In genomic region chr2:25576965-25577891, GRCm38 (mm10) we compare ENCODE assay signal across 8 mouse cellular contexts. TPM values are rescaled to one million over a fixed set of nuclear protein-coding genes. Genes with fewer than 3 reads are reported as not detected.
A peak's percentile ranks its signal among the peaks of the same experiment; 100 is the strongest.
DNase-seq lines count a peak whose midpoint lies in the region; ATAC-seq and TF ChIP-seq lines count a peak whose summit lies in the region.

No protein-coding gene starts in this region.

- TF ChIP-seq EP300 in lung, postnatal 0 days (IDR thresholded peaks at IDR 0.05), result no peak

- peaks cover 28% of the 10 kb centered on the region for H3K4me1 ChIP-seq in lung, postnatal 0 days (ENCODE audit: insufficient read depth, low read depth, low read length)
- H3K4me1 ChIP-seq in forebrain, embryonic 11.5 days (replicated peaks; ENCODE audit: control insufficient read depth, insufficient read depth, low read length), result peaks cover 28% of the 10 kb centered on the region
- peaks cover 55% of the 10 kb centered on the region for H3K4me1 ChIP-seq in limb, embryonic 14.5 days (ENCODE audit: control insufficient read depth, insufficient read depth, low read length)

- peak; percentile 57 for DNase-seq in cerebellum, adult 11-12 months
- no peak for DNase-seq in cerebellum, postnatal 4 days (ENCODE audit: low spot score in 2 of 2)
- DNase-seq in lung, postnatal 0 days (ENCODE audit: low spot score), result no peak
- DNase-seq in lung, postnatal 4 days, result no peak
- DNase-seq in forebrain, embryonic 11.5 days (ENCODE audit: low spot score), result peak; percentile 58
- DNase-seq in limb, embryonic 14.5 days (ENCODE audit: low spot score), result no peak
- DNase-seq in thymus, postnatal 4 days, result peak; percentile 59

- H3K9ac ChIP-seq in lung, postnatal 0 days (replicated peaks; ENCODE audit: low read depth), result no peak overlapping the region
- peak overlapping the region; percentile 23; the same call in 1 of the 2 replicates for H3K9ac ChIP-seq in forebrain, embryonic 11.5 days (ENCODE audit: low read length)
- peak overlapping the region; percentile 36; the same call in 1 of the 2 replicates for H3K9ac ChIP-seq in limb, embryonic 14.5 days (ENCODE audit: low read depth, low read length, severe bottlenecking)

- no peaks in the 10 kb centered on the region for H3K36me3 ChIP-seq in lung, postnatal 0 days (ENCODE audit: insufficient read depth, low read length)
- no peaks in the 10 kb centered on the region for H3K36me3 ChIP-seq in forebrain, embryonic 11.5 days (ENCODE audit: control insufficient read depth, insufficient read depth, low read length)
- H3K36me3 ChIP-seq in limb, embryonic 14.5 days (ENCODE audit: control insufficient read depth, insufficient read depth, low read length), result 0 out of 2 replicates have a peak, but pooled peaks cover 6% of the 10 kb centered on the region

- H3K4me2 ChIP-seq in lung, postnatal 0 days (replicated peaks; ENCODE audit: low read depth, low read length), result peak overlapping the region; percentile 34
- H3K4me2 ChIP-seq in forebrain, embryonic 11.5 days (ENCODE audit: low read depth, low read length, severe bottlenecking), result peak overlapping the region; percentile 31
- peak overlapping the region; percentile 43 for H3K4me2 ChIP-seq in limb, embryonic 14.5 days (replicated peaks; ENCODE audit: low read depth, low read length, severe bottlenecking)

- ATAC-seq in lung, postnatal 0 days, result no peak
- no peak for ATAC-seq in forebrain, embryonic 11.5 days (replicated peaks; ENCODE audit: low FRiP score)
- no peak for ATAC-seq in limb, embryonic 14.5 days (ENCODE audit: low FRiP score, low read depth)
- no peak for ATAC-seq in inflammation-experienced regulatory T-cells, adult 6 months

- H3K9me3 ChIP-seq in lung, postnatal 0 days (ENCODE audit: low read length), result no peaks in the 10 kb centered on the region
- no peaks in the 10 kb centered on the region for H3K9me3 ChIP-seq in forebrain, embryonic 11.5 days (ENCODE audit: control insufficient read depth, low read length)
- H3K9me3 ChIP-seq in limb, embryonic 14.5 days (ENCODE audit: control insufficient read depth, low read length), result no peaks in the 10 kb centered on the region

- TF ChIP-seq POLR2A in limb, embryonic 14.5 days (IDR thresholded peaks at IDR 0.05; ENCODE audit: borderline replicate concordance, extremely low read depth, insufficient read depth, insufficient read length), result no peak

- 14% methylated on average over 92 of the region's 92 CpGs for WGBS in lung, postnatal 0 days
- 14% methylated on average over 92 of the region's 92 CpGs for whole genome bisulfite sequencing in forebrain, embryonic 11.5 days
- 16% methylated on average over 85 of the region's 92 CpGs for WGBS in limb, embryonic 14.5 days

- peak overlapping the region; percentile 10; the same call in 1 of the 2 replicates for H3K4me3 ChIP-seq in lung, postnatal 0 days (ENCODE audit: low read depth, low read length)
- H3K4me3 ChIP-seq in forebrain, embryonic 11.5 days (ENCODE audit: low read depth, low read length), result peak overlapping the region; percentile 19
- H3K4me3 ChIP-seq in limb, embryonic 14.5 days (replicated peaks; ENCODE audit: low read length), result peak overlapping the region; percentile 26

- H3K27ac ChIP-seq in lung, postnatal 0 days (ENCODE audit: low read length), result no peak overlapping the region
- no peak overlapping the region for H3K27ac ChIP-seq in forebrain, embryonic 11.5 days (ENCODE audit: low read depth, low read length)
- no peak overlapping the region for H3K27ac ChIP-seq in limb, embryonic 14.5 days (replicated peaks; ENCODE audit: low read depth, low read length)

- no peak for TF ChIP-seq CTCF in lung, postnatal 0 days (IDR thresholded peaks at IDR 0.05)

- H3K27me3 ChIP-seq in lung, postnatal 0 days (replicated peaks; ENCODE audit: insufficient read depth, low read length), result peaks cover 53% of the 10 kb centered on the region
- peaks cover 58% of the 10 kb centered on the region for H3K27me3 ChIP-seq in forebrain, embryonic 11.5 days (ENCODE audit: control insufficient read depth, insufficient read depth, low read length)
- peaks cover 54% of the 10 kb centered on the region for H3K27me3 ChIP-seq in limb, embryonic 14.5 days (ENCODE audit: control insufficient read depth, insufficient read depth, low read length)

RNA-seq across cellular contexts. Expression of gene Phpt1, which starts 2.2 kb away (rescaled TPM):
- 97.7 and 103 TPM in 2 replicates for polyA plus RNA-seq in lung, postnatal 0 days (2015; fragmentation: Nextera tagmentation; extraction: Ambion mirVana)
- 144 and 164 TPM in 2 replicates for polyA plus RNA-seq in forebrain, embryonic 11.5 days (2014; fragmentation: Nextera tagmentation; extraction: Ambion mirVana)
- 137 and 139 TPM in 2 replicates for polyA plus RNA-seq in limb, embryonic 14.5 days (2012; rRNA removed)
- 167 and 176 TPM in 2 replicates for polyA plus RNA-seq in limb, embryonic 14.5 days (2014; fragmentation: Nextera tagmentation; extraction: Ambion mirVana)
- polyA plus RNA-seq in inflammation-experienced regulatory T-cells, adult 6 months (2017; shearing (Covaris generic)), result 10 to 100 TPM; 37.0 to 64.3 (median 56.2) TPM

RNA-seq across cellular contexts. Expression of gene Mamdc4, which starts 2.6 kb away (rescaled TPM):
- polyA plus RNA-seq in lung, postnatal 0 days (2015; fragmentation: Nextera tagmentation; extraction: Ambion mirVana), result 0.31 and 1.2 TPM in 2 replicates
- polyA plus RNA-seq in forebrain, embryonic 11.5 days (2014; fragmentation: Nextera tagmentation; extraction: Ambion mirVana), result 1.3 and 5.0 TPM in 2 replicates
- polyA plus RNA-seq in limb, embryonic 14.5 days (2012; rRNA removed), result 10.9 and 15.0 TPM in 2 replicates
- 1.4 and 1.8 TPM in 2 replicates for polyA plus RNA-seq in limb, embryonic 14.5 days (2014; fragmentation: Nextera tagmentation; extraction: Ambion mirVana)
- polyA plus RNA-seq in inflammation-experienced regulatory T-cells, adult 6 months (2017; shearing (Covaris generic)), result 1 to 10 TPM in 2 of 3 experiments, under 1 TPM in 1; 0.85 to 2.2 (median 1.3) TPM

RNA-seq across cellular contexts. Expression of gene Ajm1, which starts 4.3 kb away (rescaled TPM):
- 0.07 TPM in 1 of 2 replicates, not detected in the other for polyA plus RNA-seq in lung, postnatal 0 days (2015; fragmentation: Nextera tagmentation; extraction: Ambion mirVana)
- polyA plus RNA-seq in forebrain, embryonic 11.5 days (2014; fragmentation: Nextera tagmentation; extraction: Ambion mirVana), result 0.28 and 0.69 TPM in 2 replicates
- 2.5 and 3.5 TPM in 2 replicates for polyA plus RNA-seq in limb, embryonic 14.5 days (2012; rRNA removed)
- 0.18 and 0.19 TPM in 2 replicates for polyA plus RNA-seq in limb, embryonic 14.5 days (2014; fragmentation: Nextera tagmentation; extraction: Ambion mirVana)
- under 1 TPM in 1 of 3 experiments, not detected in 2; 0.07 TPM for polyA plus RNA-seq in inflammation-experienced regulatory T-cells, adult 6 months (2017; shearing (Covaris generic))

RNA-seq across cellular contexts. Expression of gene Edf1, which starts 19.6 kb away (rescaled TPM):
- polyA plus RNA-seq in lung, postnatal 0 days (2015; fragmentation: Nextera tagmentation; extraction: Ambion mirVana), result 297 and 329 TPM in 2 replicates
- 353 and 371 TPM in 2 replicates for polyA plus RNA-seq in forebrain, embryonic 11.5 days (2014; fragmentation: Nextera tagmentation; extraction: Ambion mirVana)
- 116 and 174 TPM in 2 replicates for polyA plus RNA-seq in limb, embryonic 14.5 days (2012; rRNA removed)
- 325 and 331 TPM in 2 replicates for polyA plus RNA-seq in limb, embryonic 14.5 days (2014; fragmentation: Nextera tagmentation; extraction: Ambion mirVana)
- 100 to 1,000 TPM; 246 to 394 (median 269) TPM for polyA plus RNA-seq in inflammation-experienced regulatory T-cells, adult 6 months (2017; shearing (Covaris generic))

RNA-seq across cellular contexts. Expression of gene Traf2, which starts 30.5 kb away (rescaled TPM):
- polyA plus RNA-seq in lung, postnatal 0 days (2015; fragmentation: Nextera tagmentation; extraction: Ambion mirVana), result 20.7 and 21.0 TPM in 2 replicates
- polyA plus RNA-seq in forebrain, embryonic 11.5 days (2014; fragmentation: Nextera tagmentation; extraction: Ambion mirVana), result 37.2 and 40.1 TPM in 2 replicates
- 18.0 and 18.9 TPM in 2 replicates for polyA plus RNA-seq in limb, embryonic 14.5 days (2012; rRNA removed)
- 29.2 and 35.6 TPM in 2 replicates for polyA plus RNA-seq in limb, embryonic 14.5 days (2014; fragmentation: Nextera tagmentation; extraction: Ambion mirVana)
- 10 to 100 TPM; 74.8 to 85.3 (median 76.1) TPM for polyA plus RNA-seq in inflammation-experienced regulatory T-cells, adult 6 months (2017; shearing (Covaris generic))

Comparison
In these comparisons a context has a peak if more than half of its experiments do, and no peak if none do; other contexts are left out.
1. DNase-seq: peak in cerebellum, adult 11-12 months (single experiment), forebrain, embryonic 11.5 days (single experiment) and thymus, postnatal 4 days (single experiment); none in cerebellum, postnatal 4 days (0 of 2), lung, postnatal 0 days (single experiment), lung, postnatal 4 days (0 of 2) and limb, embryonic 14.5 days (single experiment).
2. Peak in every context shown above with its lines, with median percentiles within 50 percentile points of each other: H3K4me2 ChIP-seq and H3K4me3 ChIP-seq.